In the genomic region with DNA sequence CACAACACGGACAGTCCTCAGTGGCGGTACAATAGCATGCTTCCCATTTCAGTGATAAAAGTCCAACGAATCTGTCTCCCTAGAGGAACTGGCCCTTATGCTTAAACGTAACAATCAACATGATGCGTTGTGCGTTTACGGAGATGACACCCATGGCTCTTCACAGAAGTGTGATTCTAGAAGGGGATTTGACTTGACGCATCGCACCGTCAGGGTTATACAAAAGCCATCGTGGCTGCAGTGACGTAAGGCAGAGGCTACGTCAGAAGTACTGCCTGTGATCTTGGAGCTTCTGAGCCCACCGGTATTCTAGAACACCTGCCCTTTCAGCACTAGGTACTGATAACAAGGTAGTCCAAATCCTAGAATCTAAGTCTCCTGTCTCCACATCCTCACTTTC, we compare ENCODE assay signal across 11 mouse cellular contexts. TPM values are rescaled to one million over a fixed set of nuclear protein-coding genes. Genes with fewer than 3 reads are reported as not detected.
DNase-seq lines count a peak whose midpoint lies in the region; ATAC-seq and TF ChIP-seq lines count a peak whose summit lies in the region.
"Had no signal": no experiment of that assay in that cellular context is flagged by ENCODE, and none has a peak within 500 bp of the region (broad histone marks: within the 10 kb centered on the region; RNA-seq: fewer than 3 reads in every experiment).

No protein-coding gene starts in this region.

- no peaks in the 10 kb centered on the region for H3K27me3 ChIP-seq in heart, postnatal 0 days (ENCODE audit: control insufficient read depth, insufficient read depth, low read length)
- no peaks in the 10 kb centered on the region for H3K27me3 ChIP-seq in MEL (ENCODE audit: control insufficient read depth in 1 of 2, insufficient read depth in 2 of 2, low read length in 2 of 2)
- H3K27me3 ChIP-seq in liver, embryonic 12.5 days (replicated peaks), result no peaks in the 10 kb centered on the region; the same call in 1 of the 2 replicates
- H3K27me3 ChIP-seq: embryonic facial prominence, embryonic 15.5 days had no signal

- no peak for TF ChIP-seq EP300 in heart, postnatal 0 days (IDR thresholded peaks at IDR 0.05; ENCODE audit: low read depth)
- no peak for TF ChIP-seq EP300 in MEL (IDR thresholded peaks at IDR 0.05; ENCODE audit: low read depth in 1 of 2, low read length in 2 of 2)

- H3K9ac ChIP-seq in heart, postnatal 0 days (replicated peaks; ENCODE audit: low read depth, low read length), result no peak overlapping the region
- H3K9ac ChIP-seq in MEL (ENCODE audit: control insufficient read depth, low read depth, low read length, poor library complexity, severe bottlenecking), result peak overlapping the region; percentile 65
- no peak overlapping the region for H3K9ac ChIP-seq in liver, embryonic 12.5 days
- H3K9ac ChIP-seq: embryonic facial prominence, embryonic 15.5 days had no signal

- no peaks in the 10 kb centered on the region for H3K9me3 ChIP-seq in heart, postnatal 0 days (replicated peaks; ENCODE audit: control insufficient read depth, low read length)
- H3K9me3 ChIP-seq in MEL (replicated peaks; ENCODE audit: insufficient read depth, low read length), result no peaks in the 10 kb centered on the region
- H3K9me3 ChIP-seq in liver, embryonic 12.5 days (replicated peaks), result no peaks in the 10 kb centered on the region
- H3K9me3 ChIP-seq: embryonic facial prominence, embryonic 15.5 days had no signal

- no peaks in the 10 kb centered on the region for H3K36me3 ChIP-seq in heart, postnatal 0 days (replicated peaks; ENCODE audit: control insufficient read depth, insufficient read depth, low read length)
- H3K36me3 ChIP-seq in MEL (ENCODE audit: control insufficient read depth in 1 of 2, insufficient read depth in 2 of 2, low read length in 2 of 2), result no peaks in the 10 kb centered on the region
- no peaks in the 10 kb centered on the region for H3K36me3 ChIP-seq in liver, embryonic 12.5 days
- H3K36me3 ChIP-seq: embryonic facial prominence, embryonic 15.5 days had no signal

- no peak overlapping the region for H3K27ac ChIP-seq in heart, postnatal 0 days (ENCODE audit: low read depth)
- peak overlapping the region; percentile 35; the same call in 1 of the 2 replicates for H3K27ac ChIP-seq in MEL (ENCODE audit: control insufficient read depth, low read depth, low read length)
- no peak overlapping the region for H3K27ac ChIP-seq in liver, embryonic 12.5 days
- H3K27ac ChIP-seq: embryonic facial prominence, embryonic 15.5 days had no signal

- intact Hi-C loops in left cerebral cortex, postnatal 4 days (cut with DNase I), result loop anchor here (5.0 kb wide), 1 partner anchor 1636 kb away; the partner anchor contains the start of gene Fat4

- H3K4me2 ChIP-seq in heart, postnatal 0 days (ENCODE audit: low read depth, low read length), result peak overlapping the region; percentile 28
- peak overlapping the region; percentile 45 for H3K4me2 ChIP-seq in liver, embryonic 12.5 days

- H3K4me1 ChIP-seq in heart, postnatal 0 days (ENCODE audit: control insufficient read depth, insufficient read depth), result no peaks in the 10 kb centered on the region
- H3K4me1 ChIP-seq in MEL (ENCODE audit: control insufficient read depth in 1 of 2, insufficient read depth in 2 of 2, low read length in 2 of 2), result no peaks in the 10 kb centered on the region
- peaks cover 3% of the 10 kb centered on the region for H3K4me1 ChIP-seq in liver, embryonic 12.5 days

- H3K4me3 ChIP-seq in heart, postnatal 0 days (ENCODE audit: low read depth, low read length), result 0 out of 2 replicates have a peak overlapping the region, but pooled peaks have one; percentile 0
- peak overlapping the region; percentile 66 to 93 for H3K4me3 ChIP-seq in MEL (ENCODE audit: control insufficient read depth in 1 of 2, insufficient read depth in 1 of 2, low read depth in 2 of 2, low read length in 2 of 2)
- 0 out of 2 replicates have a peak overlapping the region, but pooled peaks have one; percentile 10 for H3K4me3 ChIP-seq in liver, embryonic 12.5 days
- H3K4me3 ChIP-seq: embryonic facial prominence, embryonic 15.5 days had no signal

- no peak for ATAC-seq in heart, postnatal 0 days (ENCODE audit: insufficient read depth, low read depth)
- ATAC-seq in liver, embryonic 12.5 days, result no peak

- TF ChIP-seq RAD21 in MEL (IDR thresholded peaks at IDR 0.05; ENCODE audit: low read depth, low read length), result no peak

- no peak for TF ChIP-seq CTCF in heart, postnatal 0 days (IDR thresholded peaks at IDR 0.05; ENCODE audit: low read depth)
- no peak for TF ChIP-seq CTCF in MEL (IDR thresholded peaks at IDR 0.05 in 2 of 3, conservative IDR thresholded peaks at IDR 0.05 in 1 of 3; ENCODE audit: control insufficient read depth in 1 of 3, insufficient read depth in 1 of 3, low read depth in 2 of 3, low read length in 3 of 3, poor library complexity in 1 of 3, severe bottlenecking in 1 of 3)

- DNase-seq in heart, postnatal 0 days (ENCODE audit: low spot score), result no peak
- no peak for DNase-seq in heart, adult 8-10 months (ENCODE audit: low spot score)
- peak; percentile 47 for DNase-seq in 3T3-L1 (ENCODE audit: low read depth, low spot score)
- peak; percentile 77 for DNase-seq in MEL (ENCODE audit: low read depth, low spot score)
- no peak for DNase-seq in left cerebral cortex, postnatal 4 days
- no peak for DNase-seq in spleen, adult 12 weeks (ENCODE audit: low spot score)
- DNase-seq in cerebellum, adult 8-10 months, result no peak
- DNase-seq: gastrocnemius, postnatal 14 days; right cerebral cortex, adult 18-20 months had no signal

- no peaks in the 10 kb centered on the region for H3K79me2 ChIP-seq in MEL (ENCODE audit: control insufficient read depth, insufficient read depth, low read length, poor library complexity)

- WGBS in heart, postnatal 0 days, result 42% methylated on average over 14 of the region's 14 CpGs
- 43% methylated on average over 14 of the region's 14 CpGs for WGBS in liver, embryonic 12.5 days (ENCODE audit: insufficient replicate concordance)

- TF ChIP-seq POLR2A in MEL (IDR thresholded peaks at IDR 0.05; ENCODE audit: control insufficient read depth in 1 of 2, insufficient read depth in 1 of 2, low read depth in 1 of 2, low read length in 2 of 2, poor library complexity in 1 of 2), result no peak

TF ChIP-seq in MEL, 35 proteins besides CTCF, POLR2A, EP300 and RAD21:
- TF ChIP-seq TCF12 (IDR thresholded peaks at IDR 0.05; ENCODE audit: low read depth, low read length) (no peak), MAX (IDR thresholded peaks at IDR 0.05; ENCODE audit: low read length) (no peak), GATA1 (IDR thresholded peaks at IDR 0.05; ENCODE audit: low read depth, low read length) (no peak; the same call in 1 of the 2 replicates), NRF1 (IDR thresholded peaks at IDR 0.05; ENCODE audit: insufficient read depth, low read depth, low read length, poor library complexity, severe bottlenecking) (no peak), ZC3H11A (IDR thresholded peaks at IDR 0.05; ENCODE audit: low read depth, low read length) (no peak), BHLHE40 (IDR thresholded peaks at IDR 0.05; ENCODE audit: borderline replicate concordance, low read depth, low read length) (no peak), UBTF (IDR thresholded peaks at IDR 0.05; ENCODE audit: borderline replicate concordance, insufficient read depth, low read depth, low read length) (no peak), NELFE (IDR thresholded peaks at IDR 0.05; ENCODE audit: low read depth, low read length) (no peak), RCOR1 (IDR thresholded peaks at IDR 0.05; ENCODE audit: low read depth, low read length) (no peak), ZMIZ1 (IDR thresholded peaks at IDR 0.05; ENCODE audit: low read depth, low read length) (no peak)
TF ChIP-seq in MEL: peak in this region for 0.

RNA-seq across cellular contexts. Expression of gene Intu, which starts 8.2 kb away (rescaled TPM):
- total RNA-seq in heart, postnatal 0 days (2014; rRNA removed; ENCODE audit: low replicate concordance), result 5.8 and 11.4 TPM in 2 replicates
- 2.7 TPM in 2 replicates for polyA plus RNA-seq in heart, postnatal 0 days (2015; fragmentation: Nextera tagmentation; extraction: Ambion mirVana)
- total RNA-seq in heart, adult 8-10 months (2022), result 10 to 100 TPM; 17.3 to 23.2 (median 20.6) TPM
- total RNA-seq in MEL (2012; rRNA removed), result 10.9 and 12.3 TPM in 2 replicates
- polyA plus RNA-seq in MEL (2012; ENCODE audit: insufficient read depth in 1 of 2, insufficient read length in 2 of 2, low read depth in 1 of 2, low replicate concordance in 2 of 2, missing spikeins in 1 of 2), result 1 to 10 TPM in 1 of 2 experiments, not detected in 1; 9.7 TPM
- 1.2 and 2.0 TPM in 2 replicates for polyA plus RNA-seq in liver, embryonic 12.5 days (2016; fragmentation: Nextera tagmentation; extraction: Ambion mirVana)
- 1 to 10 TPM; 5.5 to 8.0 TPM for total RNA-seq in left cerebral cortex, postnatal 4 days (2021)

Comparison
In these comparisons a context has a peak if more than half of its experiments do, and no peak if none do; other contexts are left out.
1. DNase-seq: peak in 3T3-L1 (single experiment) and MEL (single experiment); none in heart, postnatal 0 days (single experiment), heart, adult 8-10 months (single experiment), left cerebral cortex, postnatal 4 days (single experiment), spleen, adult 12 weeks (single experiment) and cerebellum, adult 8-10 months (single experiment).
2. H3K4me3 ChIP-seq: peak in every context shown above with its lines; median percentile 80 in MEL; 10 in liver, embryonic 12.5 days; 0 in heart, postnatal 0 days.